Mouse (Mus musculus) heart, embryonic 12.5 days (tissue): Measurements from ENCODE around the gene 6430548M08Rik. TPM values are rescaled to one million over a fixed set of nuclear protein-coding genes. Genes with fewer than 3 reads are reported as not detected.

Experiments
- ATAC-seq: fragments of 200-750 bp; cut with Nextera tagmentation; 2 replicates; pipeline ENCODE4 v1.8.0; 2017; ENCODE audit warnings: moderate TSS enrichment, moderate library complexity; ENCODE audit not compliant: insufficient number of reproducible peaks, low FRiP score
- H3K27ac ChIP-seq: fragments of 300-500 bp; sonication (generic); 2 replicates; pipeline ENCODE4 v1.5.1; 2016; ENCODE audit warnings: mild to moderate bottlenecking, moderate library complexity; ENCODE audit not compliant: poor library complexity, severe bottlenecking
- H3K27me3 ChIP-seq: fragments of 300-500 bp; sonication (generic); replicated peaks from 2 replicates; pipeline ENCODE4 v1.6.1; 2016; ENCODE audit warnings: mild to moderate bottlenecking, moderate library complexity
- H3K36me3 ChIP-seq: fragments of 300-500 bp; sonication (generic); 2 replicates; pipeline ENCODE4 v1.6.1; 2016; ENCODE audit warnings: mild to moderate bottlenecking, moderate library complexity
- H3K4me1 ChIP-seq: fragments of 300-500 bp; sonication (generic); replicated peaks from 2 replicates; pipeline ENCODE4 v1.6.1; 2016; ENCODE audit warnings: mild to moderate bottlenecking
- H3K4me2 ChIP-seq: fragments of 300-500 bp; sonication (generic); 2 replicates; pipeline ENCODE4 v1.6.1; 2016; ENCODE audit warnings: mild to moderate bottlenecking, moderate library complexity
- H3K4me3 ChIP-seq: fragments of 300-500 bp; sonication (generic); 2 replicates; pipeline ENCODE4 v1.5.1; 2016; ENCODE audit warnings: mild to moderate bottlenecking
- H3K9ac ChIP-seq: fragments of 300-500 bp; sonication (generic); 2 replicates; pipeline ENCODE4 v1.6.1; 2016; ENCODE audit warnings: mild to moderate bottlenecking, moderate library complexity
- H3K9me3 ChIP-seq: fragments of 300-500 bp; sonication (generic); replicated peaks from 2 replicates; pipeline ENCODE4 v1.6.1; 2016; ENCODE audit warnings: mild to moderate bottlenecking, moderate library complexity
- WGBS: fragments of 180-500 bp; shearing (Covaris S2); methylation state at CpG from one replicate; pipeline ENCODE4 v1.1.7; 2016; 5-methylcytosine and 5-hydroxymethylcytosine counted together
- polyA plus RNA-seq: library from polyadenylated mRNA; unstranded; fragments of >200 nt; fragmentation: Nextera tagmentation; extraction: Ambion mirVana; gene quantifications from 2 replicates; pipeline ENCODE4 v1.2.1, GENCODE M21; 2016

The 6430548M08Rik gene
- polyA plus RNA-seq, 1 experiment from 2014 or later: 13.8 TPM

DNA sequence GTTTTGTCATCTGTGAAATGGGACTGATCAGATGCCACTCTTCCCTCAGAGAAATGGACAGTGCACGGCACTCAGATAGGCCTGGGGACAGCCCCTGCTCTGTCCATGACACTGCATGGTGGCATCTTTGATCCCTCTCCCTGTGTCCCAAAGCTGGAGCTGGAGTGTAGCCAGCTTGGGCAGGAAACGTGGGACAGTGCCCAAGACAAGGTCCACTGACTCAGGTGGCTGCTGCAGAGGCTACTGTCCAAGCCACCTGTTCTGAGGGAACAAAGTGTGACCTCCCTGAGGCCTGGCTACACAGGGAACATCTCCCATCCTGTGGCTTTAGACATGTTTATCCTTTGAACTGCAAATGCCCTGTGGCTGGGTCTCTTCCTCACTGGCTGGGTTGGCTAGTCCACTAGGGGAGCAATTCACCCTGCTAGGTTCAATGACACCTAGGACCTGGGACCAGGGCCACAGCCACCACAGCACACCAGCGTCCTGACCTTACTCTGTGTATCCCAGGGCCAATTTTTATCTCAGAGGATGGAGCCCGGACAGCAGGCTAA lies 68.0 kb downstream of the 6430548M08Rik start:
- 55% methylated on average over 4 of the region's 4 CpGs for WGBS
- no peak overlapping the region for H3K27ac ChIP-seq
- no peak overlapping the region for H3K4me3 ChIP-seq
- H3K9me3 ChIP-seq: no peaks in the 10 kb centered on the region
- no peak for ATAC-seq
- no peaks in the 10 kb centered on the region for H3K36me3 ChIP-seq
- H3K4me2 ChIP-seq: no peak overlapping the region
- H3K9ac ChIP-seq: no peak overlapping the region
- peaks cover 49% of the 10 kb centered on the region for H3K4me1 ChIP-seq
- H3K27me3 ChIP-seq: peaks cover 10% of the 10 kb centered on the region

DNA sequence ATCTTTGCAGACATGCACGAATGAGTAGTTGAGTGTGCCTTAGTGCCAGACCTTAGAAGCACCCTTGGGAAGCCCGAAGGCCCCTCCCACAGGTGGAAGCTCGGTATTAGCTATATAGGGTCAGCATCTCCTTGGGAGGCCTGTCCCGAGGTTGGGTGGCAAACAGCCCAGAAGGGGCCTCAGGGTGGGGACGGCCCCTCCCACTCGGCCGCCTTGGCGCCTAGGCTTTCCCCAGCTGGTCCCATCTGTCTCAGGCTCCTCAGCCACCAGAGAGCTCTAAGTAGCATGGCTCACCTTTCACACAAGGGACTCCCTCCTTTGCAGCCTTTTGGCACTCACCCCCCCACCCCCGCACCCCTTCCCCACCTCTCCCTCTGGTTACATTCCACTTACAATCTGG lies 70.4 kb downstream of the 6430548M08Rik start:
- H3K36me3 ChIP-seq: no peaks in the 10 kb centered on the region
- H3K9ac ChIP-seq: 0 out of 2 replicates have a peak overlapping the region, but pooled peaks have one; percentile 16
- WGBS: 18% methylated on average over 9 of the region's 9 CpGs
- H3K27ac ChIP-seq: no peak overlapping the region
- 0 out of 2 replicates have a peak, but pooled peaks cover 7% of the 10 kb centered on the region for H3K27me3 ChIP-seq
- H3K4me2 ChIP-seq: peak overlapping the region; percentile 11; the same call in 1 of the 2 replicates
- H3K4me1 ChIP-seq: peaks cover 33% of the 10 kb centered on the region
- no peak for ATAC-seq
- H3K9me3 ChIP-seq: no peaks in the 10 kb centered on the region
- H3K4me3 ChIP-seq: no peak overlapping the region

DNA sequence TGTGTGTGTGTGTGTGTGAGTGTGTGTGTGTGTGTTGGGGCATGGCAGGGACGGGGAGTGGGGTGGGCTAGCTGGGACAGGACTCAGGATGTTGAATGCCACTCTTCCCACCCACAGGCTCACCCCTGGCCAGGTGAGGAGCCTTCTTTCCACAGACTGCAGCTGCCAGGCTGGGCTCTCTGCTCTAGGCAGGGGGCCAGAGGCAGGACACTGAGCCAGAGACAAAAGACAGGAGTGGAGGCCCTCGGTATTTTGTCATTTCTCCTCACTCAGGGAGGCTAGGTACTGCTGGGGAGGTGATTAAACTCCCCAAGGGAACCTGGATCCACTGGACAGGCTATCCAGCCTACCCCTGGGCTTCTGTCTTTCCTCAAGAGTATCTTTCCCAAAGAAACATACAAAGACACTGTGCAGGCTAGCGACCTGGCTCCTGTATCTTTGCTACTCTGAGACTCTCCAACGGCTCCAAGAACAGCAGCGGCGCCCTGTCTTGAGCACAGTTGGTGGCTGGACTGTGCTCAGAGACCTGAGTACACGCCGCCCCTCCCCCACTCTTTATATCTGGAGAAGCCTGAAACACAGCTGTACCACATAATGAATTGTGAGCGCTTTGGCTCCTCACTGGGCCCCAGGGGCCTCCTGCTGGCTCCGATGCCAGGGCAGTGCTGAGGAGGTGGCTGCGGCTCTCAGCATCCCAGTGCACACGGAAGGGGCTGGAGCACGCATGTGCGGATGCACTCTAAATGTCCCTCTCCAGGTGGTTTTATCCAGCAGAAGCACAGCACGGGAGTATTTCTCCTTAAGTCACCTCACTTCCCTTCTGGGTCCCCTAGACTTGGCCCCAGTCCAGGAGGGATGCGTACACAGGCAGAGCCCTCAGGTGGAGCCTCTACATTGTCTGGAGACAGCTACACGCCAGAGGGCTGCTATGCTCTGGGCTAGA lies 71.2 kb downstream of the 6430548M08Rik start:
- H3K9me3 ChIP-seq: no peaks in the 10 kb centered on the region
- peak overlapping the region; percentile 7; the same call in 1 of the 2 replicates for H3K4me2 ChIP-seq
- ATAC-seq: peak; percentile 22; the same call in 1 of the 2 replicates
- H3K4me3 ChIP-seq: no peak overlapping the region
- H3K36me3 ChIP-seq: no peaks in the 10 kb centered on the region
- H3K9ac ChIP-seq: peak overlapping the region; percentile 16; the same call in 1 of the 2 replicates
- 0 out of 2 replicates have a peak, but pooled peaks cover 7% of the 10 kb centered on the region for H3K27me3 ChIP-seq
- H3K27ac ChIP-seq: peak overlapping the region; percentile 17; the same call in 1 of the 2 replicates
- WGBS: 34% methylated on average over 17 of the region's 17 CpGs
- H3K4me1 ChIP-seq: peaks cover 31% of the 10 kb centered on the region

DNA sequence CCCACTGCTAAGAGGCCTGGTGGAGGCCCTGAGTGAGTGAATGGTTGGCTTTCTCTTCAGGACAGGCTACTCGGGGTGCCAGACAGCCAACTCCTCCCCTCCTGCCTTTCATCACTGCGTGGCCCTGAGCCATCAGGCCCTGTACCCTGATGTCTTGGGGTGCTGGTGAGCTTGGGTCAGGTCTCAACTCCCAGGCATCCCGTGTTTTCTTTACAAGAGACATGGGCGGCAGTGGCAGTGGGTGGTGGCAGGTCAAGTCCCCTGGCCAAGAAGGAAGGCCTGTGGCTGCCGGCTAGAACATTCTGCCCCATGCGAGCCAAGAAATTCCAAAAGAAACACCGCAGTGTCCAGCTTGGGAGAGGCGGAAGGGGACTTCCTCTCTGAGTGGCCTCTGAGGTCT lies 72.5 kb downstream of the 6430548M08Rik start:
- no peak overlapping the region for H3K9ac ChIP-seq
- H3K9me3 ChIP-seq: no peaks in the 10 kb centered on the region
- WGBS: 56% methylated on average over 8 of the region's 8 CpGs
- peaks cover 42% of the 10 kb centered on the region for H3K4me1 ChIP-seq
- H3K27ac ChIP-seq: no peak overlapping the region
- no peak overlapping the region for H3K4me3 ChIP-seq
- no peaks in the 10 kb centered on the region for H3K36me3 ChIP-seq
- ATAC-seq: no peak
- H3K4me2 ChIP-seq: no peak overlapping the region
- 0 out of 2 replicates have a peak, but pooled peaks cover 7% of the 10 kb centered on the region for H3K27me3 ChIP-seq

DNA sequence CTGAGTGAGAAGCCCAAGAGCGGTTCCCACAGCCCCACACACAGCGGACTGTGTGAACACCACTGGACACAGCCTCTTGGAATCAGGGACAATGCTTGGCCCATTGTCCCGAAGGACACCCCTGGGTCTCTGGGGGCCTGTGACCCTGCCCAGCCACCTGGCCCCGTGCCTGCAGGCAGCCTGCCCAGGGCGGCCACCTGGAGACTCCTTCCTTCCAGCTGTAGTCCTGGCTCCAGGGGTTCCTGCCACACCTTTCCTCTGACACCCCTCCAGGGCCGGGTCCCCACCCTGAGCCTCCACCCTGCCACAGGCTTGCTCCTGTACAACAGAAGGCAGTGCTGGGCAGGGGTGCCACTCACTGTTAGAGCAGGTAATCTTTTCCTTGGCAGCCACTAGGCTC lies 74.6 kb downstream of the 6430548M08Rik start:
- Histone ChIP-seq H3K4me1 (peaks cover 44% of the 10 kb centered on the region), H3K9ac (no peak overlapping the region), H3K36me3 (no peaks in the 10 kb centered on the region), H3K4me2 (no peak overlapping the region), H3K4me3 (no peak overlapping the region), H3K9me3 (0 out of 2 replicates have a peak, but pooled peaks cover 5% of the 10 kb centered on the region), H3K27me3 (0 out of 2 replicates have a peak, but pooled peaks cover 7% of the 10 kb centered on the region), H3K27ac (no peak overlapping the region)
- no peak for ATAC-seq
- 78% methylated on average over 6 of the region's 6 CpGs for WGBS

DNA sequence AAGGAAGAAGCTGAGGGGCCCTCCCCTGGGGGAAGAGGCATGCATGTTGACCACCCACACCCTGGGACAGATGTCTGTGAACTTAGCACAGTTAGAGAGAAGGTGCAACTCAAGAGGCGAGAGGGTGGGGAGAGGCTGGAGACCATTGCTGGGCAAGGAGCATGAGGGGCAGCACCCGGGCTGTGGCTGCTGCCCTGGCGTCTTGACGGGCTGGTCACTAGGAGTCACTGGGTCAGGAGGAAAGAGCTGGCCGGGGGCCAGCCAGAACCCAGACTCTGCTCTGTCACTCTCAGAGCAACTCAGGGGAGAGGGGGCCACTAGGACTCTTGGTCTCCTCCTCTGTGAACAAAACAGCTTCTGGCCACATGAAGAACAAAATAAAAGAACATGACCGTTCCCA lies 75.5 kb downstream of the 6430548M08Rik start:
- Histone ChIP-seq H3K4me1 (peaks cover 39% of the 10 kb centered on the region), H3K36me3 (no peaks in the 10 kb centered on the region), H3K27me3 (0 out of 2 replicates have a peak, but pooled peaks cover under 1% of the 10 kb centered on the region), H3K27ac (no peak overlapping the region), H3K4me2 (no peak overlapping the region), H3K9ac (0 out of 2 replicates have a peak overlapping the region, but pooled peaks have one; percentile 1), H3K4me3 (no peak overlapping the region), H3K9me3 (0 out of 2 replicates have a peak, but pooled peaks cover 5% of the 10 kb centered on the region)
- no peak for ATAC-seq
- 73% methylated on average over 6 of the region's 6 CpGs for WGBS

DNA sequence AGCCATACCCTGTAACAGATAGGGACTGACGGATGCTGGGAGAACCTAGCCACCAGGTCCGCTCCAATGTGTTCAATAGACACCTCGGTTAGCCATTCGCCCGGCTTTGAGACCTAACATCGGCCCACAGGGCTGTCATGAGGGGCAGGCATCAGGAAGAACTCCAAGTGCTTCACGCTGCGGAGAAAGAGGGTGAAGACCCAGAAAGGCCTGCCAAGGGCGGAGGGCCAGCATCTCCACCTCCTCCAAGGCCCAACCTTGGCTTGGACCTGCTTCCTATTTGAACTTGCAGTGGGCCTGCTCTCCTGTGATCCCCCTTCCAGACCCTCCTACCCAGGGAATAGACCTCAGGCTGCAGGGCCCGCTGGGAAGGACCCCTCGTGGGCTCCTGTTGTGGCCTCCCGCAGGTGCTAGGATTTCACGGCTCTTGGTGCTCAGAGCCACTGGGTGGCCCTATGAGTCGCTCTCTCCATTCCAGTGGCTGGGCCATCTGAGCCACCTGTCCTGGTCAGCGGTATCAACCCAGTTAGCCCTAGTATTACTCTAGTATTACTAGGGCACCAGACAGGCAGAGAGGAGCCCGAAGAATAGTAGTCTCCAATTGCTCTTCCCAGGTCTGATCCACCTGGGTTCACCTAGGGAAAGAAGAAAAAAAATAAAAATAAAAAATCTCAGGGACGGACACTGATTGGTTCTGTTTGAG lies 76.3 kb downstream of the 6430548M08Rik start:
- Histone ChIP-seq H3K27ac (no peak overlapping the region), H3K4me1 (peaks cover 30% of the 10 kb centered on the region), H3K36me3 (no peaks in the 10 kb centered on the region), H3K9ac (no peak overlapping the region), H3K27me3 (no peaks in the 10 kb centered on the region), H3K9me3 (0 out of 2 replicates have a peak, but pooled peaks cover 5% of the 10 kb centered on the region), H3K4me2 (no peak overlapping the region), H3K4me3 (no peak overlapping the region)
- WGBS: 78% methylated on average over 17 of the region's 17 CpGs
- ATAC-seq: no peak

DNA sequence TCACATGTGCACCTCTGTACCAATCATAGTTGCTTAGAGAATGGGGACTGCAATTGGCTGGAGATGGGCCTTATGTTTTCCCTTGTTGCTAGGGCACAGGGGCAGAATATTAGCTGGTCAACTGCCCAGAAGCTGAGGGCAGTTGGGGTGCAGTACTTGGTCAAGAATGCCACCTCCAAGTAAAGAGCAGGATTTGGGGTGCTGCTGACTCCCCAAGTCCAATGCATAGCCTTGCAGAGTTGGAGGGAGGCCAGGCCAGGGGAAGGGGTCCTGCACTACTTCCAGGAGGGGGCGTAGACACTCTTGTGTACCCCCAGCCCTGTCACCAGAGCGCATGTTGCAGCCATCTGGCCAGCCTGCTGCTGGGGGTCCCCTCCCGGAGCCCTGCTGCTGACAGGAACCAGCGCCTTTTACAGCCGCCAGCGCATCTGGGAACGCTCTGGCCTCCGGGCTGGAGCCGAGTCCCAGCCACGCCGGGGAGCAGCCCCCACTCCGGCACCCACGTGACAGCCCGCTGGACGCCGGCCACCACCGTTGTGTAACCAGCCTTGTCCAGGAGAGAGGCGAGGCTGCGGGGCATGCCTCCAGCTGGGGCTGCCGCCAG lies 77.0 kb downstream of the 6430548M08Rik start:
- H3K9me3 ChIP-seq: 0 out of 2 replicates have a peak, but pooled peaks cover 5% of the 10 kb centered on the region
- no peaks in the 10 kb centered on the region for H3K36me3 ChIP-seq
- H3K9ac ChIP-seq: peak overlapping the region; percentile 17; the same call in 1 of the 2 replicates
- WGBS: 31% methylated on average over 20 of the region's 20 CpGs
- ATAC-seq: peak; percentile 83
- peak overlapping the region; percentile 58 for H3K4me2 ChIP-seq
- H3K27ac ChIP-seq: peak overlapping the region; percentile 83
- H3K4me3 ChIP-seq: peak overlapping the region; percentile 16
- H3K4me1 ChIP-seq: peaks cover 24% of the 10 kb centered on the region
- no peaks in the 10 kb centered on the region for H3K27me3 ChIP-seq

DNA sequence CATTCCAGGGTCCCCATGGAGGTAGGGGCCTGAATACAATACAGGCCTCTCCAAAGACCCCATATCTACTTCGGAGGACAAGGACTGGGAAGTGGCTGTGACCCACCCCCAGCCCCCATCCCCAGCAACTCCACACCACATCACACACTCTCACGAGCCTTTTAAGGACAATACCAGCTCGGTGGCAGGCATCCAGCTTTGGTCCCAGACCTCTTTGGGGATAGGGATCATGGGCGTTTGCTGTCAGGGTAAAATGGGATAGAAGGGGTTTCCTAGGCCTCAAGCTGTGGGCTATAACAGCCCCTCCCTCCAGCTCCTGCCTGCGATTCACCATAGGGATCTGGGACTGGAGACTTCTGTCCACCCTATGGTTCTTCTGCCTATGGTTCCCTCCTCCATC lies 77.7 kb downstream of the 6430548M08Rik start:
- no peak overlapping the region for H3K9ac ChIP-seq
- H3K27ac ChIP-seq: peak overlapping the region; percentile 83
- no peak overlapping the region for H3K4me3 ChIP-seq

DNA sequence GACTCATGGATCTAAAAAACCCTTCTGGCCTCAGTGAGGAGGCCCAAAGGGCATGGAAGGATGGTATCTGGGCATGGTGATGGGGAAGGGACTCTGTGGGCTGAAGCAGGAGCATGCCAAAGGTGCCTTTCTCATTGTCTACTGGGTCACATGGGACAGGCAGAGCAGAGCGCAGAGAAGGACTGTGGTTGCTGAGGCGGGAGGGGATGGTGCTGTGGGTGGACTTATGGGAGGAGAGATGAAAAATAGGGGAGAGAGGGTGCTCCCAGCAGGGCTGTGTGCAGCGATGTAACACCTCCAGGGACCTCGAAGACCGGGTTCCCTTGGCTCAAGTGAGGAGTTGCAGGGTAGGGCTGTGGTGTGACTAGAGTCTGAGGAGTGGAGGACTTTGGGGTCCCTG lies 78.2 kb downstream of the 6430548M08Rik start:
- no peak for ATAC-seq
- no peak overlapping the region for H3K9ac ChIP-seq
- WGBS: 87% methylated on average over 5 of the region's 5 CpGs
- H3K27ac ChIP-seq: no peak overlapping the region
- H3K27me3 ChIP-seq: no peaks in the 10 kb centered on the region
- peaks cover 14% of the 10 kb centered on the region for H3K4me1 ChIP-seq
- H3K36me3 ChIP-seq: no peaks in the 10 kb centered on the region
- H3K9me3 ChIP-seq: 0 out of 2 replicates have a peak, but pooled peaks cover 5% of the 10 kb centered on the region
- no peak overlapping the region for H3K4me2 ChIP-seq
- no peak overlapping the region for H3K4me3 ChIP-seq

More for the DNA sequence above, 77.7 kb downstream of the 6430548M08Rik start:
- WGBS: 68% methylated on average over 5 of the region's 5 CpGs
- H3K9me3 ChIP-seq: 0 out of 2 replicates have a peak, but pooled peaks cover 5% of the 10 kb centered on the region
- no peak overlapping the region for H3K4me2 ChIP-seq
- no peak for ATAC-seq
- no peaks in the 10 kb centered on the region for H3K36me3 ChIP-seq
- H3K4me1 ChIP-seq: peaks cover 17% of the 10 kb centered on the region
- H3K27me3 ChIP-seq: no peaks in the 10 kb centered on the region
